Mouse (Mus musculus) mouse trophoblast stem cell (cell line): ENCODE data around the gene Ap4b1.
"Not testable (repeated sequence)": the region's sequence is repeated elsewhere in the genome, so short reads cannot be mapped to it uniquely, and the experiment has no call there.

Source experiments
- in situ Hi-C, 2 experiments: fragments of 300-500 bp; cut with MseI, MboI; formaldehyde crosslinking; loops; 2 replicates in 1 of 2; 3 replicates in 1 of 2; pipeline ENCODE4 v1.15.1; 2025

Gene Ap4b1

DNA sequence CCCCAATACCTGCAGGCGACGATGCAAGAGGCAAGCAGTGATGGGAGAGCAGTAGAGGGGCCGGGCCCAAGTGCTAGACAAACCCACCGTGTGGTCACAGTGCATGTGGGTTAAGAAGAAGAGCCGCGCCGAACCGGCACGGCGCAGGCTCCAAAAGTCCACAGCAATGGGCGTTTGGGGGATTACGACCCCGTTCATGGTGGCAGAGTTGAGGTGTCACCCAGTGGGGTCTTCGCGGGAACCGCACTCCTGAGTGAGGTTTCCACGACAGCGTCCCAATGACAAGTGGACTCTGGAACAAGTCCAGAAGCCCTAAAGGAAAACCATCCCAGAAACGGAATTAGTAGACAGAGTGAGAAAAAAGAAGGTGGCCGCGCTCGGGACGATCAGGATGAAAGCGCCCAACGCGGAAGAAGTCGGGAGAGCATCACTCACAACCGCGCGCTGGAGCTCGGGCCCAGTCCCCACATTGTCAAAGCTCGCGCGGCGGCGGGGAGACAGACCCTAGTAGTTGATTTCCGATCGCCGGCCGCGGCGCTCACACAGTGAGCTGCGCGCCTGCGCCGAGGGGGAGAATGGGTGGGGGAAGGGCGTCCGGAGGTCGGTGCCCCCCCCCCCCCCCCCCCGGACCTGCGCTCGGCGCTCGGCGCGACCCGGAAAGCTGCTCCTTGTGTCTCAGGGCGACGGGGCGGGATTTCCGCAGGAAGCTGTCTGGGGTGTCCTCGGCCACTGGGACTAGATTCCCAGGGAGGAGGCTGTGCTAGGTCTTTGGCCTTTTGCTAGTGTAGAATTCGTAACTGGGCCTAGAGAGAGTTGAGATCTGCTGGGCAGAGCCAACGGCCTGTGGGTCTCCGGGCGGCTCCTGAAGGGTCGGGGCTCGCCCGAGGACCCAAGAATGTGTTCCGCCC is at the start of gene Ap4b1, which contains the start of the genes Dclre1b and Gm43064:
Ap4b1 (plus strand) TSS at position 630 of the 908 bp plus-strand sequence.
Dclre1b (minus strand) TSS at position 554 of the 908 bp plus-strand sequence.
Gm43064 (plus strand) TSS at position 683 of the 908 bp plus-strand sequence.
- in situ Hi-C loops = no loop called here

GRCm38 (mm10) chr3:103766789-103767188 is 42.5 kb upstream of the Ap4b1 start:
- in situ Hi-C loops = no loop called here

- in situ Hi-C loops = no loop called here
Observed at GRCm38 (mm10) chr3:103771531-103772130, 37.7 kb upstream of the Ap4b1 start.

DNA sequence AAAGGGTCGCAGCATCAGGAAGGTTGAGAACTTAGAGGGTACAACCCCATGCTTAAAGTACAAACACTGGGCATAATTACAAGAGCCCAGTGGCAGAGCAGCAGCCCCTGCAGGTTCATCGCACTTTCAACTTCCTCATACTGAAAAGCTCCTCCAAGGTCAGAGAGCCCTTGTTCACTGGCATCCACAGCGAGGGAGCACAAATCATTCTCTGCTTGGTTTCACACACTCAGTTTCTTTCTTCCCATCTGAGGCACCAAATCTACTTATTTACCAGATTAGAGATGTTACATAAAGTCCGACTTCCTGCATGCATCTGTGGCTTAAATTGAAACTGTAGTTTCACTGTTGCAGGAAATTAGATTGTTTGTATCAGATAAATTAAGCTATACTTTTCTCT is 36.5 kb upstream of the Ap4b1 start:
- in situ Hi-C loops = no loop called here

DNA sequence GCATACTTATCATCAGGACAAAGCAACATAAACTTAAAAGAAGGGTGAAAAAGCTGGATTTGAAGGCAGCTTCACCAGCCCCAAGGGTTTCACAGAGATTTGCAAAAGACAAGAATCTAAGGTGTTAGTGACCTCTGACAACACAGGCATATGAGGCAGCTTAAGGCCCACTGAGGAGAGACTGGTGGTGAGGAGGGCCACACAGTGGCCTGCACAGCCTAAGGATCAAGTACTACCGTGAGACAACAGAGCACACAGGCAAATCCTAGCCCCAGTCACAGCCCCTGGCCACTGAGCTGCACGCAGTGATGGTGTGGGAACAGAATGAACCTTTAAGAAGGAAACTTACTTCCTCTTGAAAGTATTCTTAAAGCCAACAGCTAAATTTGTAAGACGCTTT is 35.8 kb upstream of the Ap4b1 start:
- in situ Hi-C loops = no loop called here

DNA sequence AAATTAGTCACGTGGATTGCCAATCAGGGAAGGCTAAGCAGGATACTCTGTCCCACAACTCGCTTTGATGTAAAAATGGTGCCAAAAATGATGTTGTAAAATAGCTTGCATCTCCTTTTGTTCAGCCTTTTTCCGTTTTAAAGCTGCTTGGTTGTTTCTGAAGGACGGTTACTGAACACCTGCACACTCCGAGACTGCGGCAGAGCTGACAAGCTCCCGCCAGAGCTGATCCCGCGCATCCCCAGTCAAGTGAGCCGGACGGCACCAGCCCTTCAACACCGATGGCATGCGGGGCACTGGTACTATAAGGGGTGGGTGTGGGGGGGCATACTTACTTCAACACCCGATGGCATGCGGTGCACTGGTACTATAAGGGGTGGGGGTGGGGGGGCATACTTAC is 35.3 kb upstream of the Ap4b1 start:
- in situ Hi-C loops = no loop called here

DNA sequence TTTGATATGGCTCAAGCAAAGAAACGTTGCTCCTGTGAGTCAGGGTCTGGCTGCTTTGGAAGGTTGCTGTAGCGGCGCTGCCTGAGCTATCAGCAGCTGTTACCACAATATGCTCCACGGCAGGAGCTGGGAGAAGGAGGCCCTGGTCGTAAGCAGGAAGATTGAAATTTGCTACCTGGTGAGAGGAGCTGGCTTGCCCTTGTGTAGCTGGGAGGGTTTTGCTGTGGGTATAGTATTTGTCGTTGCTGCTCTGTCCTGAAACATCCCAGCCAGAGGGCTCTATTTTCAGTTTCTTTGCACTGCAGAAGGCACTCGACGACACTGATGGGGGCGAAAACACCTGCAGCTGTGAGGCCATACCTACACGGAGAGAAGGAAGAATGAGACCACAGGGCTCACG is 31.4 kb upstream of the Ap4b1 start:
- in situ Hi-C loops = no loop called here

- in situ Hi-C loops = no loop called here
Observed at GRCm38 (mm10) chr3:103778660-103779059, 30.7 kb upstream of the Ap4b1 start.

DNA sequence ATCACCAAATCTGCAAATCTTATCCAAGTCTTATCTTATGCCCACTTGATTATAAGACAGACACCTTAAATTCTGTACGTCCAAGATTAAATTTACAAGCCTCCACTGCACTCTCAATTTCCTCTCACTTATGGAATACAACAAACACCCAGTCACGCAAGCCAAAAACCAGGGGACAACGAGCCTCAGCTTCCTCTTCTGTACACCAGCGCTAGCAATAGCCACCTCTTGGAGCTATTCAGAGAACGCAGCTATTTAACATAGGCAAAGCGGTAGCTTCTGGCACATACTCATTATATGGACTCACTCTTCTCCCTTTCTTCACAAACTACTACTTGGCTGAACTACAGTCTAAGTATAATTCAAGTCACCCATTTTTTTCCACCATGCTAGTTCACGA is 30.1 kb upstream of the Ap4b1 start:
- in situ Hi-C loops = no loop called here

DNA sequence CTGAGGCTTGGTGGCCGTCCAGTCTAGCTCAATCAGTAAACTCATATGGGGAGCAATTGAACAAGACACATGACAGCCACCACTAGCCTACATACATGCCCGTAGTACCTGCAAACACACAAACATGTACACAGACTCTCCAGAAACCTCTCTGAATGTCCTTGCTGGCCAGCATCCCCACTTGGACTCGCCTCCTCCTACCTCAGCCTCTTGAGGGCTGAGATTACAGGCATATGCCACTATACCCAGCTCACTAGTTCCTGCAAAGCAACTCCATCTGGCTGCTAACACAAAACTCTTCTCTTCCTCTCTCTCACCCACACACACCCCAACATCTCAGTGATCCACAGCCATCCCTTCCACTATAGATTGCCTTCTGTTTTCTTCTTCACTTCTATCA is 29.0 kb upstream of the Ap4b1 start:
- in situ Hi-C loops = no loop called here

DNA sequence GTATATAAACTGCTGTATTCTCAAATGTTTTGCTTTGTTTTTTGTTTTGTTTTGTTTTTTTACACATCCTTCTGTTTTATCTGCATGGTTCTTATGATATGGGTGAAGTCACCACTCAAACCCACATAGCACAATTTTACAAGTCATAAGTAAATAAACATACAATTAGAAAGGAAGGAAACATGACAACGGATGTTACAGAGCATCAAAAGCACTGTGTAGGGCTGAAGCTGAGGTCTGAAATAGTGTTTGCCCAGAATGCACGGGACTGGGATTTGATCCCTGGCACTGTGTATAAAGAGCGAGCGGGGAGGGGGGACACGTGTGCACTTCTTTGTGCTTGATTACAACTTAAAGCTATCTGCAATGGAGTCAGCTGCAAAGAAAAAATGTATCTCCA is 28.5 kb upstream of the Ap4b1 start:
- in situ Hi-C loops = no loop called here

GRCm38 (mm10) chr3:103782844-103783609 is 26.3 kb upstream of the Ap4b1 start:
- in situ Hi-C loops = no loop called here

DNA sequence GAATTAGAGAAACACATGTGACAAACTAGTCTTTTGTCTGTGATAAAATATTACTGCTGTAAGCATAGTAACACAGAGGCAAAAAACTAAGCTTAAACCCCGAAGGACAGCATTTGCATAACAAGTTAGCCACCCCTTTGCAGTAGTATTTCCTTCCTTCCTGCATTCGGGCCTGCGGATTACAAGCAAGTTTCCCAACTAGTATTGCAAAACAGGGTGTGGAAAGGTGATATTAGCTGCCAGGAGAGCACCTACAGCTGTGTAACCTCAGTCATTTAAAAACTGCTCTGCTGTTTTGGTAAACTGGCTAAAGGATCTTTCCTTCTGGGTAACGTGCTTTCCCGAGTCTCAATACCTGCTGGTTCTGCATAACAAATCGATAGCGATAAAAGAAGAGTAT is 22.1 kb upstream of the Ap4b1 start:
- in situ Hi-C loops = no loop called here

DNA sequence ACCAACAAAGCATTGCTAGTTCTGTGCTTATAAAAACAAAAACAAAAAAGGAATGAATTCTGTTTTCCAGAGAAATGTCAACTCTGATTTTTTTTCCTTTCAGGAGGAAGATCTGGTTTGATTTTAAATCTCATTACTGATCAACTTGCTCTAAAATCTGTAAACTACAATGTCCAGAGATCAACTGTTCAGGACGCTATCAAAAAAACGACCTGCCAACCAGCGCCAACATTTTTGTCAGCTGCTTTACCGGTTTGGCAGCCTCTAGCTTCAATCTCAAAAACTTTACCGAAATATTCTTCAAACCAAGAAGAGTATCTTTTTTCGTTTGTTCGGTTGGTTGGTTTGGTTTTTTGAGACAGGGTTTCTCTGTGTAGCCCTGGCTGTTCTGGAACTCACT is 20.2 kb upstream of the Ap4b1 start:
- in situ Hi-C loops = no loop called here

DNA sequence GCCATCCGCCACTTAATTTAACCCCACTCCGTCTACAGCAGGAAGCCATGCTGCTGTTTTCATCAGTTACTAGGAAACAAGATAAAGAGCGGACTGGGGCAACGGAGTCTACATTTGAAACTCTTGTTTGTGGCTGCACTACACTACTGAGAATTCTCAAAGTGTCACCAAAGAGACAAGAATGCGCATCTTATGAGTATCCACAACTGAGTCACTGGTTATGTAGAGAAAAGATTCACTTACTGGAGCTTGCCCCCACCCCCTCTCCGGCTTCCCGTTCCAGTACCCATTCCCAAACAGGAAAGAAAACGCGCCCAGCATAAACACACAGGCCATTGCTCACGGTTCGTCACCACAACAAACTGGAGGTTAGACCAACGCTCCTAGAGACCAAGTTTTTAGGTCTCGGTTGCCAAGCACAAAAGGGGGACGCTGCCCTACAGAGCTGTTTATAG is 19.4 kb upstream of the Ap4b1 start:
- in situ Hi-C loops = no loop called here

DNA sequence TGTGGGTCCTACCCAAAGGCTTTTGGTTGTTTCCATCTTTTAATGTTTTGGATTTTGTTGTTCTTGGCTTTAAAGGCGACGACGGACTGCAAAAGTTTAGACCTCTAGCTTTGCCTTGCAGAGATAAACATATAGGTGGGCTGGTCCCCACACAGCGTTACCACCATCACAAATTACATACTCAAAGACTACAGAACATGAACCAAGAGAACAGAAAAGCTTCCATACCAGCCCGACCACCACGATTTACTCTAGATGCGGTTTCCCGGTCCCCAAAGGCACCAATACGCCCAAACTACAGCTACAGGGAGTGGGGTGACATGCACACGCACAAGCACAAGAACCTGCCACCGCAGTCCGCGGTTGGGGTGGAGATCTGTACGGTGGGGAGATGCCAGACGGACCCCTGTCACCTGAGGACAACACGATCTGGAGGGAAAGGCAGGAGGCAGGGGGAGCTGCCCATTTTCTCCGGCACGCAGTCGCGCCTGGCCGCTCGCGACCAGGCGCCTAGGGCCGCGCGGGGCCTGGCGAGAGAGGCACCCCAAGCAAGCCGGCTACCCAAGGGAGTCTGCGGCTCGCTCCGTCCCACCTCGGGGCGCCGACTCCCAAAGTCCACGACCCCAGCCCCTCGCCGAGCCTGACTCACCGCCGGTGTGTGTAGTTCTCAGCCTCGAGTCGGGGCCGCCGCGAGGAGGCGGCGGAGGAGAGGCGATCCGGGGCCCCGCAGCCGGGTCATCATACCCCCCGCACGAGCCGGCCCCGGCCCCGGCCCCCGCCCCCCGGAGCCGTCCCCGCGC is 18.8 kb upstream of the Ap4b1 start:
- in situ Hi-C loops = no loop called here

DNA sequence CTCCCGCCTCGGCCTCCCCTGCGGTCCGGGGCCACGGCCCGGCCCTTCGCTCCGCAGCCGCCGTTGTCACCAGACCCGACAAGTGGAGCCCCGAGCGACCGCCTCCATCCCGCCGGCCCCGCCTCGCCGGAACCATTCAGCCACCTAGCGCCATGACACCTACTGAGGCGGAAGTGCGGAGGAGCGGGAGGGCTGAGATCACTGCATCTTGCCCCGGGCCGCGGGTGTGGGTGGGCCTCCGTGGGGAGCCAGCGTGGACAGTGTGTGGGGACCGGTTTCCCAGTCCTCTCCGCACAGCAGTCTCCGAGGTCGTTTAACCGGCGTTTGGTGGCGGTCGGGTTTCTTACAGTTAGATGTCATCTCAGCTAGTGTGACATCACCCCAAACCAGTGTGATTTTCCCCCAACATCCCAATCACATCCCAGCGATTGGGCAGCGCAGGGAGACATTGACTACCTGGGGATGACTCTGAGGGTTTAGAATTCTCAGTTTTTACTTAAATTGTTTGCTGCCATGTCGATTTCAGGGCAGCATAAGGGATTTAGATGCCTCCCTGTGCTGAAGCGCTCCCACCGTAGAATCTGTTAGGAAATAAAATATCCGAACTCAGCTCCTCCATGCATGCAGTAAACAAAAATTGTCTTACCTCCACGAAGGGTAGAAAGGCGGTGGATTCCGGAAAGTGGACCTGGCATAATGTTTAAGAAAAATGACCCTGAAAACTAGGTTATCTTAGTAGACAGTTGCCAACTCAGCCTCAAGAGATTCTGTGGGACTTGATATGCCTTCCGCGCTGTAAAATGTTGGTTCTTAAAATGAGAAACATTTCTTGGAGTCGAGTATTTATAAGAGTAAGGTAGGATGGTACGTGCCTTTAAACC is 17.9 kb upstream of the Ap4b1 start, which contains the start of gene Hipk1:
Hipk1 (minus strand) TSS at position 334 of the 881 bp plus-strand sequence.
- in situ Hi-C loops = no loop called here

GRCm38 (mm10) chr3:103792111-103792406 is 17.3 kb upstream of the Ap4b1 start:
- in situ Hi-C loops = not testable (repeated sequence)

- in situ Hi-C loops = no loop called here
Observed at GRCm38 (mm10) chr3:103792566-103792965, 16.8 kb upstream of the Ap4b1 start.

DNA sequence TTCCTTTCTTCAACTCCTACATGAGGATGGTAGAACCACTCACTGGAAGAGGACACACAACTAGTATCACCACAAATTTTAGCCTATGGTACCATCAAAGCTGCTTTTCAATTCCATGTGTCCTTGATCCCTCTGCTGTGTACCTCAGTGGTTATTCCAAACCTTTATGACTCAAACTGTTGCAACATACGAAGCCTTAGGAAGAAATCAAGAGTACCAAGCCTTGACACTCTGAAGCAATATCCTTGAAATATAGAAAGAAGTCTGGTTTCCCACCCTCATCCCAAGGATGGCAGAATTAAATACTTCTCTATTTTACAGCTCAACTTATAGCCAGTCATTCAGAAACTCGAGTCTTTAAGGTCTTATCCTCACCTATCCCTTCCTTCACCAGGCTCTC is 12.9 kb upstream of the Ap4b1 start:
- in situ Hi-C loops = no loop called here
